Mouse (Mus musculus) myocyte (in vitro differentiated cells): ENCODE measurements around the gene Serpine1. TPM values are rescaled to one million over a fixed set of nuclear protein-coding genes. Genes with fewer than 3 reads are reported as not detected.

ENCODE experiments used
- H3K27me3 ChIP-seq: one replicate; pipeline ENCODE4 v1.6.1; 2011; ENCODE audit not compliant: control insufficient read depth, insufficient read depth, insufficient read length
- H3K36me3 ChIP-seq: one replicate; pipeline ENCODE4 v1.6.1; 2011; ENCODE audit not compliant: control insufficient read depth, insufficient read depth
- H3K4me2 ChIP-seq: one replicate; pipeline ENCODE4 v1.6.1; 2011; ENCODE audit warnings: low read depth, control low read depth
- H3K4me3 ChIP-seq: one replicate; pipeline ENCODE4 v1.5.1; 2011; ENCODE audit warnings: mild to moderate bottlenecking, control low read depth, moderate library complexity
- H3K79me2 ChIP-seq: one replicate; pipeline ENCODE4 v1.6.1; 2011; ENCODE audit not compliant: control insufficient read depth, insufficient read depth
- H3ac ChIP-seq: one replicate; pipeline ENCODE4 v1.6.1; 2011; ENCODE audit not compliant: control insufficient read depth, insufficient read length
- CEBPB ChIP-seq: IDR thresholded peaks from 2 replicates; pipeline ENCODE4 v1.6.1; 2011; ENCODE audit warnings: mild to moderate bottlenecking, moderate library complexity; ENCODE audit not compliant: poor library complexity, insufficient read depth, severe bottlenecking
- E2F4 ChIP-seq: IDR thresholded peaks from one replicate; pipeline ENCODE4 v1.6.1; 2011; ENCODE audit warnings: mild to moderate bottlenecking, control low read depth, moderate library complexity; ENCODE audit not compliant: insufficient read depth
- MAX ChIP-seq: IDR thresholded peaks from one replicate; pipeline ENCODE4 v1.6.1; 2011; ENCODE audit warnings: low read depth, mild to moderate bottlenecking, control low read depth
- MYOD1 ChIP-seq, 3 experiments: IDR thresholded peaks; one replicate each; pipeline ENCODE4 v1.6.1; 2011; ENCODE audit warnings: control low read depth in 2 of 3, low read depth in 2 of 3, mild to moderate bottlenecking in 2 of 3, moderate library complexity in 1 of 3; ENCODE audit not compliant: insufficient read length in 2 of 3, control insufficient read depth in 1 of 3
- MYOG ChIP-seq, 3 experiments: IDR thresholded peaks; one replicate each; pipeline ENCODE4 v1.6.1; 2011; ENCODE audit warnings: control low read depth in 2 of 3, low read depth in 2 of 3, mild to moderate bottlenecking in 2 of 3; ENCODE audit not compliant: insufficient read length in 2 of 3, control insufficient read depth in 1 of 3, insufficient read depth in 1 of 3
- POLR2A ChIP-seq: IDR thresholded peaks from one replicate; pipeline ENCODE4 v1.6.1; 2011; ENCODE audit warnings: low read depth, mild to moderate bottlenecking, control low read depth, moderate library complexity; ENCODE audit not compliant: insufficient read length
- POLR2AphosphoS2 ChIP-seq: IDR thresholded peaks from one replicate; pipeline ENCODE4 v1.6.1; 2011; ENCODE audit warnings: low read depth, control low read depth; ENCODE audit not compliant: insufficient read length
- REST ChIP-seq: IDR thresholded peaks from one replicate; pipeline ENCODE4 v1.6.1; 2011; ENCODE audit warnings: mild to moderate bottlenecking, control low read depth, moderate library complexity; ENCODE audit not compliant: insufficient read depth, insufficient read length
- SRF ChIP-seq: IDR thresholded peaks from one replicate; pipeline ENCODE4 v1.6.1; 2011; ENCODE audit warnings: low read depth; ENCODE audit not compliant: control insufficient read depth, insufficient read length
- TCF12 ChIP-seq: IDR thresholded peaks from one replicate; pipeline ENCODE4 v1.6.1; 2011; ENCODE audit warnings: mild to moderate bottlenecking, control low read depth; ENCODE audit not compliant: poor library complexity, insufficient read depth, severe bottlenecking
- TCF3 ChIP-seq: IDR thresholded peaks from one replicate; pipeline ENCODE4 v1.6.1; 2011; ENCODE audit warnings: low read depth, control low read depth; ENCODE audit not compliant: insufficient read length
- USF1 ChIP-seq: IDR thresholded peaks from one replicate; pipeline ENCODE4 v1.6.1; 2011; ENCODE audit warnings: low read depth, mild to moderate bottlenecking, control low read depth, moderate library complexity
- polyA plus RNA-seq: library from polyadenylated mRNA; unstranded; fragments of >200 nt; fragmentation: generic; extraction: Trizol; gene quantifications from one replicate; pipeline ENCODE4 v1.2.1, GENCODE M21; 2012; ENCODE audit warnings: missing spikeins

Gene Serpine1
- polyA plus RNA-seq, 1 experiment: 17.6 TPM

DNA sequence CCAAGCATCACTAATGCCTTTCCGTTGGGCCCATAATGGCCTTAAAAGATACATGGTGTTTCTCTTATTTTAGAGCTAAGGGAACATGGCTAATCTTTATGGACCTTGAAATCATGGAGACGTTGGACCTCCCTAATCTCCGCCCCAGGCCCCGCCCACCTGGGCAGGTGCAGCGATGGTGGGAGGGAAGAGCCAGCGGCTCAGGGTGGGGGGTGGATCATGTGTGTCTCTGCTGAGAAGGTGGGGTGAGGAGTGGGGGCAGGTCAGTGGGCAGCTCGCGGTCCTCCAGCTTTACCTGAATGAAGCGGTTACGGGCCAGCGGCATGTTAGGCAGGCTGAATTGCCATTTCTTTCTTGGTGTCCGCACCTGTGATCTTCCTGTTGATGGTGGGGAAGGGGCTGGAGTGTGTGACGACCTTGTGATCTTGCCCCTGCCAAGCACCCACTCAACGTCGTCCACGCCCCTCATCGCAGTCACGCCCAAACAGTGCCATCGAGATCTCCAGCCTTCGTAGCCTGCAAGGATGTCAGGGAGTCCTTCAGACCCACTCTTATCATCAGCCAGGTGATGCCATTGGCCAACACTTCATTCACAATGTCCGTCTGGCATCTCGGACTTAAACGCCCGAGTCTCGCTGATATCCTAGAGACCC lies 38.0 kb upstream of the Serpine1 start:
- Histone ChIP-seq H3K4me3 (no peak overlapping the region), H3K4me2 (no peak overlapping the region), H3ac (no peak overlapping the region), H3K36me3 (peaks cover 3% of the 10 kb centered on the region), H3K79me2 (peaks cover 4% of the 10 kb centered on the region), H3K27me3 (no peaks in the 10 kb centered on the region)
- no peak for TF ChIP-seq CEBPB
- TF ChIP-seq MYOD1 (IDR thresholded peaks at IDR 0.05; ENCODE audit: control insufficient read depth in 1 of 3, insufficient read length in 2 of 3, low read depth in 2 of 3): no peak
- no peak for TF ChIP-seq MYOG (IDR thresholded peaks at IDR 0.05; ENCODE audit: control insufficient read depth in 1 of 3, insufficient read depth in 1 of 3, insufficient read length in 2 of 3, low read depth in 2 of 3)
- peak; percentile 33 for TF ChIP-seq POLR2A
- TF ChIP-seq POLR2AphosphoS2: peak; percentile 83
- no peak for TF ChIP-seq MAX
- TF ChIP-seq TCF12: no peak

DNA sequence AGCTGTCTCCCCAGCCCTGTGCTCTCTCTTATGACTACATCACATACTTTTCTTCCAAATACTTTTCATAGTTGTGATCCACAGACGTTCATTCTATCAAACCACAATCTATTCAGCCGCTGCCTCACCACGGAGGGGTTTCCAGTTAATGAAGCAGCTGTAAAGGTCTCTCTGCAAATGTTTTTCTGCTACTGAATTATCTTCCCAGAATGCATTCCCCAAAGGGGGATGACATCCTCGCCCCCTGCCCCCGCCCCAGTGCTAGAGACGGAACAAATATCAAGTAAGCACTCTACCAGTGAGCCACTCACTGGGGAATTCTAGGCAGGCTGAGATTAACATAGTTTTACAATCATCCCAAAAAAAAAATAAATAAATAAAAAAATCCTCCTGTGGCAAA lies 36.0 kb upstream of the Serpine1 start:
- Histone ChIP-seq H3ac (no peak overlapping the region), H3K27me3 (no peaks in the 10 kb centered on the region), H3K4me3 (no peak overlapping the region), H3K79me2 (no peaks in the 10 kb centered on the region), H3K4me2 (no peak overlapping the region), H3K36me3 (peaks cover 1% of the 10 kb centered on the region)
- TF ChIP-seq POLR2A (no peak), MAX (no peak), POLR2AphosphoS2 (no peak), CEBPB (no peak), MYOG (IDR thresholded peaks at IDR 0.05; ENCODE audit: control insufficient read depth in 1 of 3, insufficient read depth in 1 of 3, insufficient read length in 2 of 3, low read depth in 2 of 3) (no peak), USF1 (no peak)

DNA sequence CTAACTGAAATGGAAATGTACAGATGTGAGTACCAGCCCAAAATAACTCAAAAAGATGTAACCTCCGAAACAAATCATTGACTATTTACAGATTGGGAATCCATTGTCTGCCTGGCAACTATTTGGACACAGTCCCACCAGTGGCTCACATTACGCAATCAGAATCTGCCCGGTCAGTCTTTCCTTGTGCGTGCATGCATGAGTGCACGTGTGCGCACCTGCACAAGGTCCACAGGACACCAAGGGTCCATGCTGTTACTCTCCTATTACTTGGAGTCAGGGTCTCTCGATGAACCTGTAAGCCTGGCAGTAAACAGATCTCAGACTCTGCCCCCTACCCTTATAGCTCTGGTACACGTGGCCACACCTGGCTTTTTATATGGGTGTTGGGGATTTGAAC lies 35.6 kb upstream of the Serpine1 start:
- no peak overlapping the region for H3ac ChIP-seq
- H3K36me3 ChIP-seq: no peaks in the 10 kb centered on the region
- H3K79me2 ChIP-seq: no peaks in the 10 kb centered on the region
- no peaks in the 10 kb centered on the region for H3K27me3 ChIP-seq
- no peak overlapping the region for H3K4me2 ChIP-seq
- peak; percentile 82 for TF ChIP-seq CEBPB
- TF ChIP-seq POLR2AphosphoS2: peak; percentile 39
- TF ChIP-seq USF1: no peak
- TF ChIP-seq MYOD1 (IDR thresholded peaks at IDR 0.05; ENCODE audit: control insufficient read depth in 1 of 3, insufficient read length in 2 of 3, low read depth in 2 of 3): no peak
- no peak overlapping the region for H3K4me3 ChIP-seq

DNA sequence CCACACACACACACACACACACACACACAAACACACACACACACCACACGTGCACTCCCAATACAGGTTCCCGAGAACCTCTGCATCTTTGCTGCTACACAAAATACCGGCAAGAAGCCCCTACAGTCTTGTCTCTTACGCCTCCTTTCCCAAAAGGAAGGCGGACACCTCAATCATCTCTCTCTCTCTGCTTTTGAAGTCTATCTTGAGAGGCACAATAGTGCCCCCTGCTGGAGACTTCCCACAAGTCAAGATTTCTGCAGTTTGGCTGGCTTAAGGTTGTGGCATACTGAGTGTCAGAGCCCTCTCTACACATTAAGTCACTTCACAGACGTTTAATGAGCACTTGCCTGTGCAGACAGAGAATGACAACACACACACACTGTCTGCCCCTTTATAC lies 35.0 kb upstream of the Serpine1 start:
- Histone ChIP-seq H3K27me3 (no peaks in the 10 kb centered on the region), H3K36me3 (no peaks in the 10 kb centered on the region), H3K4me2 (peak overlapping the region; percentile 92), H3K79me2 (no peaks in the 10 kb centered on the region), H3K4me3 (no peak overlapping the region), H3ac (no peak overlapping the region)
- TF ChIP-seq MYOG (IDR thresholded peaks at IDR 0.05; ENCODE audit: control insufficient read depth in 1 of 3, insufficient read depth in 1 of 3, insufficient read length in 2 of 3, low read depth in 2 of 3): no peak
- no peak for TF ChIP-seq TCF12
- TF ChIP-seq POLR2AphosphoS2: no peak

DNA sequence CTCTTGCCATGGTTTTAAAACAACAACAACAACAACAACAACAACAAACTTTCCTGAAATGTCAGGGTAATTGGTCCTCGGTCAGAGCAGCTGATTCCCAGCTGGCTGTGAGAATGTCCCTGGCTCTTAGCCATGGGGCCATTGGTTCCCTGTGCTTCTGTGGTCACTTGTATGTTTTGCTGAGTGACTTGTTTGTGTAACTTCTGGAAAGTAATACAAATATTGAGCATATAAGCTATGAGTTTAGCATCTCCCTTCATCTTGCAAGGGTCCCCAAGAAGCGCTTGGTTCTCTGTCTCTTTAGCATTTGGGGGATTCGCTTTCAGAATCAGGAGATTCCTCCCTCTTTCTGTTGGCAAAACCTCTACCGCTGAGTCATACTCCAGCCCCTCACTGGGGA lies 34.4 kb upstream of the Serpine1 start:
- no peaks in the 10 kb centered on the region for H3K36me3 ChIP-seq
- H3K27me3 ChIP-seq: no peaks in the 10 kb centered on the region
- H3K79me2 ChIP-seq: no peaks in the 10 kb centered on the region
- H3K4me3 ChIP-seq: no peak overlapping the region
- TF ChIP-seq POLR2AphosphoS2 (no peak), USF1 (no peak), MYOD1 (IDR thresholded peaks at IDR 0.05; ENCODE audit: control insufficient read depth in 1 of 3, insufficient read length in 2 of 3, low read depth in 2 of 3) (peak in 1 of 3 experiments; percentile 19), MYOG (IDR thresholded peaks at IDR 0.05; ENCODE audit: control insufficient read depth in 1 of 3, insufficient read depth in 1 of 3, insufficient read length in 2 of 3, low read depth in 2 of 3) (peak in 1 of 3 experiments; percentile 38), SRF (no peak)
- peak overlapping the region; percentile 92 for H3K4me2 ChIP-seq
- H3ac ChIP-seq: no peak overlapping the region

DNA sequence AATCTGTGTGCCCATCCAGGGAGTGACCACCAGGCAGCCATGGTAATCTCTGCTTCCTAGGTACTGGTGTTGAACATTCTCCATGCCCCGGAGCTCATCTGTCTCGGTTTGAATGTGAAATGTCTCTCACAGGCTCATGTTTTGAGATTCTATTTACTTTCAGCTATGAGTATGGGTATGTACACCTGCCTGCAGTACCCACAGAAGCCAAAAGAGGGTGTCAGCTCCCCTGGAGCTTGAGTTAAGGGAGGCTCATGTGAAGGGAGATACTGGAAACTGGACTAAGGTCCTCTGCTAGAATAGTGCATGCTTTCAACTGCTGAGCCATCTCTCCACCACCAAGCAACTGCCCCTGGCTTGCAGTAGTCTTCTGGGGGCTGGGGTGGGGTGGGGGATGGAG lies 31.9 kb upstream of the Serpine1 start:
- Histone ChIP-seq H3K4me3 (no peak overlapping the region), H3ac (no peak overlapping the region), H3K27me3 (no peaks in the 10 kb centered on the region), H3K79me2 (no peaks in the 10 kb centered on the region), H3K4me2 (peak overlapping the region; percentile 88), H3K36me3 (no peaks in the 10 kb centered on the region)
- no peak for TF ChIP-seq MYOD1 (IDR thresholded peaks at IDR 0.05; ENCODE audit: control insufficient read depth in 1 of 3, insufficient read length in 2 of 3, low read depth in 2 of 3)
- no peak for TF ChIP-seq MAX
- no peak for TF ChIP-seq SRF
- no peak for TF ChIP-seq REST
- TF ChIP-seq POLR2A: no peak
- TF ChIP-seq MYOG (IDR thresholded peaks at IDR 0.05; ENCODE audit: control insufficient read depth in 1 of 3, insufficient read depth in 1 of 3, insufficient read length in 2 of 3, low read depth in 2 of 3): no peak
- TF ChIP-seq POLR2AphosphoS2: no peak
- no peak for TF ChIP-seq CEBPB
- TF ChIP-seq TCF3: no peak
- TF ChIP-seq TCF12: no peak
- TF ChIP-seq E2F4: no peak
- no peak for TF ChIP-seq USF1
